ENCODE assay signal across 8 mouse cellular contexts in genomic region chr19:53362967-53363366, GRCm38 (mm10). TPM values are rescaled to one million over a fixed set of nuclear protein-coding genes. Genes with fewer than 3 reads are reported as not detected.
DNase-seq lines count a peak whose midpoint lies in the region; ATAC-seq and TF ChIP-seq lines count a peak whose summit lies in the region.
"Had no signal": no experiment of that assay in that cellular context is flagged by ENCODE, and none has a peak within 500 bp of the region (broad histone marks: within the 10 kb centered on the region; RNA-seq: fewer than 3 reads in every experiment).

No protein-coding gene starts in this region.

- ATAC-seq in megakaryocyte progenitor cell, adult 5-6 weeks (replicated peaks; ENCODE audit: poor library complexity): peak; percentile 76

- intact Hi-C loops in left cerebral cortex, adult 2 months (cut with DNase I): no loop called here
- intact Hi-C loops in left cerebral cortex, postnatal 36 days (cut with DNase I): no loop called here

- no peak overlapping the region for H3K4me3 ChIP-seq in left cerebral cortex, adult 2 months
- H3K4me3 ChIP-seq in cerebellum, adult 2 months (replicated peaks; ENCODE audit: insufficient read depth, low read depth, low read length): no peak overlapping the region
- H3K4me3 ChIP-seq: heart, embryonic 13.5 days had no signal

- no peak overlapping the region; the same call in 1 of the 2 replicates for H3K27ac ChIP-seq in left cerebral cortex, adult 2 months
- H3K27ac ChIP-seq in cerebellum, adult 2 months (ENCODE audit: insufficient read depth, low read length): no peak overlapping the region; the same call in 1 of the 2 replicates
- H3K27ac ChIP-seq: heart, embryonic 13.5 days had no signal

- peak; percentile 48 for TF ChIP-seq CTCF in left cerebral cortex, adult 2 months (IDR thresholded peaks at IDR 0.05)
- TF ChIP-seq CTCF in cerebellum, adult 2 months (IDR thresholded peaks at IDR 0.05; ENCODE audit: borderline replicate concordance, insufficient read depth, low read depth, low read length): peak; percentile 57

- H3K27me3 ChIP-seq in cerebellum, adult 2 months (ENCODE audit: control insufficient read depth, insufficient read depth, low read length): no peaks in the 10 kb centered on the region
- H3K27me3 ChIP-seq: heart, embryonic 13.5 days had no signal

- TF ChIP-seq POLR2A in cerebellum, adult 2 months (IDR thresholded peaks at IDR 0.05; ENCODE audit: borderline replicate concordance, insufficient read depth, low read length): no peak

- 38% methylated on average over 2 of the region's 2 CpGs for WGBS in cerebellum, adult 2 months

- no peak for DNase-seq in left cerebral cortex, adult 2 months (ENCODE audit: extremely low spot score in 1 of 2, low spot score in 2 of 2)
- no peak for DNase-seq in left cerebral cortex, postnatal 36 days (ENCODE audit: low spot score in 2 of 2)
- peak; percentile 44 for DNase-seq in MEL-GATA-1-ER (ENCODE audit: extremely low read depth, low read depth)
- peak in 1 of 2 experiments; percentile 58 for DNase-seq in cerebellum, adult 2 months
- no peak for DNase-seq in yolk sac, embryonic 10.5 days (ENCODE audit: low spot score)
- DNase-seq in layer of hippocampus, postnatal 25 days (ENCODE audit: extremely low spot score in 1 of 2, low spot score in 1 of 2): no peak

- peaks cover 28% of the 10 kb centered on the region for H3K4me1 ChIP-seq in cerebellum, adult 2 months (ENCODE audit: control insufficient read depth, insufficient read depth, low read length)

RNA-seq across cellular contexts. Expression of gene Gm10197, which starts 8.6 kb away (rescaled TPM):
- total RNA-seq in left cerebral cortex, adult 2 months (2021): not detected
- not detected for total RNA-seq in left cerebral cortex, postnatal 36 days (2021)
- polyA plus RNA-seq in cerebellum, adult 2 months (2012; rRNA removed): not detected in 2 replicates
- not detected in 2 replicates for total RNA-seq in megakaryocyte progenitor cell, adult 5-6 weeks (2015)
- total RNA-seq in megakaryocyte progenitor cell, adult 5-6 weeks (2017): not detected in 2 replicates
- not detected for total RNA-seq in layer of hippocampus, postnatal 25 days (2021)
- polyA plus RNA-seq: heart, embryonic 13.5 days had no signal

RNA-seq across cellular contexts. Expression of gene Smndc1, which starts 27.4 kb away (rescaled TPM):
- 10 to 100 TPM; 35.1 to 35.8 TPM for total RNA-seq in left cerebral cortex, adult 2 months (2021)
- total RNA-seq in left cerebral cortex, postnatal 36 days (2021): 10 to 100 TPM; 33.2 to 40.5 TPM
- polyA plus RNA-seq in cerebellum, adult 2 months (2012; rRNA removed): 24.6 and 26.1 TPM in 2 replicates
- total RNA-seq in megakaryocyte progenitor cell, adult 5-6 weeks (2015): 83.2 and 83.5 TPM in 2 replicates
- 32.3 and 42.5 TPM in 2 replicates for total RNA-seq in megakaryocyte progenitor cell, adult 5-6 weeks (2017)
- 10 to 100 TPM; 36.9 to 39.7 TPM for total RNA-seq in layer of hippocampus, postnatal 25 days (2021)

RNA-seq across cellular contexts. Expression of gene Mxi1, which starts 52.6 kb away (rescaled TPM):
- total RNA-seq in left cerebral cortex, adult 2 months (2021): 10 to 100 TPM; 85.3 to 89.6 TPM
- total RNA-seq in left cerebral cortex, postnatal 36 days (2021): 10 to 100 TPM; 91.9 to 94.5 TPM
- 71.8 and 72.4 TPM in 2 replicates for polyA plus RNA-seq in cerebellum, adult 2 months (2012; rRNA removed)
- 26.5 and 33.7 TPM in 2 replicates for total RNA-seq in megakaryocyte progenitor cell, adult 5-6 weeks (2015)
- total RNA-seq in megakaryocyte progenitor cell, adult 5-6 weeks (2017): 58.6 and 59.3 TPM in 2 replicates
- 10 to 100 TPM; 57.7 to 68.2 TPM for total RNA-seq in layer of hippocampus, postnatal 25 days (2021)
